Mouse (Mus musculus) stomach, postnatal 0 days (tissue): ENCODE results near the gene Tgfb2. TPM values are rescaled to one million over a fixed set of nuclear protein-coding genes. Genes with fewer than 3 reads are reported as not detected.

Experiments
- ATAC-seq: fragments of 200-750 bp; cut with Nextera tagmentation; 2 replicates; pipeline ENCODE4 v1.8.0; 2017; ENCODE audit not compliant: low FRiP score, low TSS enrichment
- DNase-seq: peaks from one replicate; pipeline ENCODE4 v3.0.0-alpha.2; 2016; ENCODE audit warnings: low spot score
- H3K27ac ChIP-seq: fragments of 300-500 bp; sonication (generic); replicated peaks from 2 replicates; pipeline ENCODE4 v1.5.1; 2014; ENCODE audit warnings: mild to moderate bottlenecking, control low read depth
- H3K27me3 ChIP-seq: fragments of 300-500 bp; sonication (generic); 2 replicates; pipeline ENCODE4 v1.6.1; 2014; ENCODE audit warnings: low read length; ENCODE audit not compliant: control insufficient read depth, insufficient read depth
- H3K36me3 ChIP-seq: fragments of 300-500 bp; sonication (generic); 2 replicates; pipeline ENCODE4 v1.6.1; 2014; ENCODE audit warnings: low read length, mixed read lengths; ENCODE audit not compliant: control insufficient read depth, insufficient read depth
- H3K4me1 ChIP-seq: fragments of 300-500 bp; sonication (generic); replicated peaks from 2 replicates; pipeline ENCODE4 v1.6.1; 2014; ENCODE audit warnings: antibody characterized with exemption; ENCODE audit not compliant: control insufficient read depth, insufficient read depth
- H3K4me2 ChIP-seq: fragments of 300-500 bp; sonication (generic); replicated peaks from 2 replicates; pipeline ENCODE4 v1.6.1; 2014; ENCODE audit warnings: low read depth, mild to moderate bottlenecking, control low read depth, moderate library complexity
- H3K4me3 ChIP-seq: fragments of 300-500 bp; sonication (generic); 2 replicates; pipeline ENCODE4 v1.5.1; 2014; ENCODE audit warnings: low read depth, low read length, control low read depth
- H3K9ac ChIP-seq: fragments of 300-500 bp; sonication (generic); 2 replicates; pipeline ENCODE4 v1.6.1; 2014; ENCODE audit warnings: mild to moderate bottlenecking, low read length, control low read depth, mixed read lengths
- H3K9me3 ChIP-seq: fragments of 300-500 bp; sonication (generic); 2 replicates; pipeline ENCODE4 v1.6.1; 2016; ENCODE audit warnings: low read length; ENCODE audit not compliant: control insufficient read depth
- CTCF ChIP-seq: IDR thresholded peaks from 2 replicates; pipeline ENCODE4 v1.5.1; 2016; ENCODE audit warnings: antibody characterized with exemption, low read depth, mild to moderate bottlenecking, moderate library complexity
- EP300 ChIP-seq: optimal IDR thresholded peaks from 2 replicates; pipeline ENCODE3; 2016; ENCODE audit warnings: antibody characterized with exemption
- WGBS: fragments of 180-500 bp; shearing (Covaris S2); extraction: QIAGEN DNeasy Blood & Tissue Kit; methylation state at CpG from one replicate; pipeline ENCODE4 v1.1.7; 2014; 5-methylcytosine and 5-hydroxymethylcytosine counted together
- polyA plus RNA-seq: library from polyadenylated mRNA; unstranded; fragments of >200 nt; fragmentation: Nextera tagmentation; extraction: Ambion mirVana; gene quantifications from 2 replicates; pipeline ENCODE4 v1.2.1, GENCODE M21; 2015

Gene Tgfb2
- polyA plus RNA-seq, 1 experiment from 2014 or later, result 10.3 TPM

- H3K36me3 ChIP-seq, result no peaks in the 10 kb centered on the region
- 46% methylated on average over 2 of the region's 2 CpGs for WGBS
- TF ChIP-seq EP300 (no peak), CTCF (no peak)
- H3K9me3 ChIP-seq, result no peaks in the 10 kb centered on the region
- H3K4me2 ChIP-seq, result no peak overlapping the region
- H3K27me3 ChIP-seq, result no peaks in the 10 kb centered on the region
- H3K27ac ChIP-seq, result no peak overlapping the region
- no peak overlapping the region for H3K9ac ChIP-seq
- DNase-seq (no peak), ATAC-seq (no peak)
- no peaks in the 10 kb centered on the region for H3K4me1 ChIP-seq
- H3K4me3 ChIP-seq, result no peak overlapping the region
These were observed 100.2 kb downstream of the Tgfb2 start for GRCm38 (mm10) chr1:186605635-186606034.

DNA sequence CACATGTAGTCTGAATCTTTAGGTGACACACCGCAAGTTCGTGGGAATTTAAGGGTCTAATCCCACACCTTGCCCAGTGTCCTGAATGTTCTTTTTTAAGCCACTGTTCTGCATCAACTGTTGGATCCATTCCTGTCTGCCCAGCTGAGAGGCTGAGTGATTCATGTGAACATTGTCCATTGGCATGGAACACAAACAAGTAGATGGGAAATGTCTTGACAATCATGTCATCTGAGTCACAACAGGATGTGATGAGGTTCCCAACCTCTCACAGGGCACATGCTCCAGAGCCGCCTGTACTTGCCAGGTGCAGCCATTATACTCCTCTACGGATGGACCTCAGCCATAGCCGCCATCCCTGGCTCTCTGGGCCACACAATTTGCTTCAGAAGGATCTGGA lies 101.7 kb downstream of the Tgfb2 start:
- no peak for DNase-seq
- H3K27me3 ChIP-seq, result no peaks in the 10 kb centered on the region

DNA sequence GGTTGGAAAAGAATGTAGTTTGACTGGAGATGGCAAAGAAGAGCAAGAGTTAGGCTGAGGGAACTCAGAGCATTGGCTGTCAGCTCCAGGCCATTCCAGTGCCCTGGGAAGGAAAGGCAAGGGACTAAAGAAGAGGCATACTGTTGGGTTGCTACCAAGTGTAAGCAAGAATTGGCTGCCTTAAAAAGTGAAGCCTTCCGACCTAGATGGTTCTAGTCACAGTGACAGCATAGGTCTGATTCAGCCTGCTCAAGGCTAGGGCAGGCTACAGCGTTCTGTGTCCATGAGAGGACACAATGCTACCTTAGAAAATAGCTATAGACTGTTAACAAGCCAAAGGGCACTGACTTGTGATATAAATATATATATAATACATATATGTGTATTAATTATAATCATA lies 117.6 kb downstream of the Tgfb2 start:
- H3K36me3 ChIP-seq, result no peaks in the 10 kb centered on the region
- no peak for DNase-seq
- no peak for TF ChIP-seq CTCF
- TF ChIP-seq EP300, result no peak
- no peak for ATAC-seq
- H3K9ac ChIP-seq, result no peak overlapping the region
- H3K9me3 ChIP-seq, result no peaks in the 10 kb centered on the region
- H3K4me2 ChIP-seq, result no peak overlapping the region
- 84% methylated on average over 2 of the region's 2 CpGs for whole genome bisulfite sequencing
- no peak overlapping the region for H3K27ac ChIP-seq
- no peaks in the 10 kb centered on the region for H3K4me1 ChIP-seq
- no peak overlapping the region for H3K4me3 ChIP-seq
- H3K27me3 ChIP-seq, result no peaks in the 10 kb centered on the region

More for the DNA sequence above, 101.7 kb downstream of the Tgfb2 start:
- no peak for ATAC-seq
- no peak overlapping the region for H3K27ac ChIP-seq
- TF ChIP-seq EP300 (no peak), CTCF (no peak)
- no peaks in the 10 kb centered on the region for H3K4me1 ChIP-seq
- H3K4me2 ChIP-seq, result no peak overlapping the region
- no peak overlapping the region for H3K4me3 ChIP-seq
- no peaks in the 10 kb centered on the region for H3K9me3 ChIP-seq
- WGBS, result 87% methylated on average over 5 of the region's 5 CpGs
- H3K9ac ChIP-seq, result no peak overlapping the region
- H3K36me3 ChIP-seq, result no peaks in the 10 kb centered on the region

DNA sequence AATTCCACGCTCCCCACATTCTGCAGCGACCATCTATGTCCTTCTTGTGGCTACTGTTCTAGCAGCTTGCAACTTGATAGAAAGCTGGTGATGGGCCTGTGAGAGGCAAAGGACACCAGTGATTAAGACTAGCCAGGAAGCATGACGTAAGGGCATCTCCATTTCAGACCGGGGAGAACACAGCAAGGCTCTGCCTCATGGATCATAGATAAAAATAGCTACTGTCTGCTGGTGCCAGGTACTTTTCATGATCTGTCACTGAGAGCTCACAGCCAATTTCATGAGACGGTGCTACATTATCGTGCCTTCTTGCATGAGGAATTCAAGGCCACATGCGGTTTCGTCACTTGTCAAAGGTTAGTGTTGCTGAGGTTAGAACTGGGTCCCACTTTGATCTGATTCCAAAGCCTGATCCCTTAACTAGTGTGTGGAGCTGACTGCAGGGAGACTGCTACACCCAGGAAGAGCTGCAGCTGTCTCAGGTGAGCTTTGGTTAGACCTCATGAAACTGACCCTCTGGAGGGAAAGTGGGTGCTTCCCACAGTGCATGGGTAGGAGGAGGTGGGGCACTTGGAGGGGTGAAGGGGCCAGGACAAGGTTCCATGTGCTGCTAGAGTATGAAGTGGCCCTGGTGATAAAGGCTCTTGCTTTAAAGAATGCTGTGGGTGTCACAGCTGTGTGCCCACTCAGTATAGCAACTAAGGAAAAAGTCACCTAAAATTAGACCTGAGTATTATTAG lies 118.6 kb downstream of the Tgfb2 start:
- H3K4me1 ChIP-seq, result no peaks in the 10 kb centered on the region; the same call in 1 of the 2 replicates
- WGBS, result 69% methylated on average over 8 of the region's 8 CpGs
- no peaks in the 10 kb centered on the region for H3K36me3 ChIP-seq
- DNase-seq (no peak), ATAC-seq (no peak; the same call in 1 of the 2 replicates)
- TF ChIP-seq CTCF (no peak), EP300 (no peak)
- H3K9me3 ChIP-seq, result no peaks in the 10 kb centered on the region
- H3K9ac ChIP-seq, result no peak overlapping the region
- no peak overlapping the region for H3K4me2 ChIP-seq
- no peaks in the 10 kb centered on the region for H3K27me3 ChIP-seq
- no peak overlapping the region for H3K4me3 ChIP-seq
- no peak overlapping the region for H3K27ac ChIP-seq

GRCm38 (mm10) chr1:186585571-186586164 lies 120.1 kb downstream of the Tgfb2 start:
- no peaks in the 10 kb centered on the region for H3K9me3 ChIP-seq
- WGBS, result 64% methylated on average over 2 of the region's 2 CpGs
- TF ChIP-seq EP300 (no peak), CTCF (no peak)
- DNase-seq (no peak), ATAC-seq (no peak)
- no peak overlapping the region for H3K4me2 ChIP-seq
- no peak overlapping the region for H3K9ac ChIP-seq
- no peaks in the 10 kb centered on the region; the same call in 1 of the 2 replicates for H3K4me1 ChIP-seq
- no peak overlapping the region for H3K27ac ChIP-seq
- no peak overlapping the region for H3K4me3 ChIP-seq
- H3K27me3 ChIP-seq, result no peaks in the 10 kb centered on the region
- H3K36me3 ChIP-seq, result no peaks in the 10 kb centered on the region

DNA sequence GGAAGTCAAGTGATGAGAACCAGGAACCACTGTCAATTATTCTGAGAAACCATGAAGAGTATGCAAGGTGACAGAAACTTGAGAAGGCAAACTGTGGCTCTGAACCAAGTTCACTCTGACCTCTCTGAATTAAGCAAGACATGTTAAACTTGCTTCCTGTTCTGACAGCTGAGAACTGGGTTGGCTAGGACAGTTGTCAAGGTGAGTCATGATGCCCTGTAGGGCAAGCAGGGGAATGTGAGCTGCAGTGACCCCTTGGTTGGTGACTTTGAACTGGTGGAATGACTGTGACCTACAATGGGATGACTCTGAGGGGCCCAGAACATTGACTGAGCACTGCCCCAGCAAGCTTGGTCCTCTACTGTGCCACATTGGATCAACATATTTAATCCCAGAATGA lies 121.9 kb downstream of the Tgfb2 start:
- no peak for DNase-seq
- no peak overlapping the region for H3K9ac ChIP-seq
- H3K4me2 ChIP-seq, result no peak overlapping the region
- no peaks in the 10 kb centered on the region for H3K9me3 ChIP-seq
- H3K4me1 ChIP-seq, result no peaks in the 10 kb centered on the region; the same call in 1 of the 2 replicates
- H3K27ac ChIP-seq, result no peak overlapping the region
- H3K36me3 ChIP-seq, result no peaks in the 10 kb centered on the region
- H3K4me3 ChIP-seq, result no peak overlapping the region
- TF ChIP-seq CTCF, result no peak
- TF ChIP-seq EP300, result no peak
- no peak for ATAC-seq
- H3K27me3 ChIP-seq, result no peaks in the 10 kb centered on the region
